Mouse (Mus musculus) lung, adult 10 weeks (tissue): ENCODE data around the gene 9130409I23Rik. TPM values are rescaled to one million over a fixed set of nuclear protein-coding genes. Genes with fewer than 3 reads are reported as not detected.

Experiments
- polyA plus RNA-seq: library from polyadenylated mRNA; stranded (reverse); fragments of 350-450 nt; fragmentation: Illumina TruSeq; extraction: RNeasy Lipid Tissue Mini Kit (QIAGEN cat#74804); gene quantifications from one replicate; pipeline ENCODE4 v1.2.3, GENCODE M21; 2014; ENCODE audit warnings: low read depth, low replicate concordance; ENCODE audit not compliant: insufficient read depth

9130409I23Rik gene
- polyA plus RNA-seq, result not detected

GRCm38 (mm10) chr1:181050937-181051336 is at the start of gene 9130409I23Rik:
9130409I23Rik (plus strand) TSS chr1:181051237.

GRCm38 (mm10) chr1:181020756-181021487 is 30.1 kb upstream of the 9130409I23Rik start, which contains the start of gene Ephx1:
Ephx1 (minus strand) TSS chr1:181020904.

Other genes starting within 250 kb of the 9130409I23Rik start
- 964 TPM for gene H3f3a, start 237.3 kb upstream of the 9130409I23Rik start, polyA plus RNA-seq
- gene Sde2, start 200.1 kb upstream of the 9130409I23Rik start, polyA plus RNA-seq, result 8.4 TPM
- not detected for gene Lefty2, start 158.1 kb upstream of the 9130409I23Rik start, polyA plus RNA-seq
- gene Pycr2, start 146.9 kb upstream of the 9130409I23Rik start, polyA plus RNA-seq, result 38.1 TPM
- 4.6 TPM for gene Lefty1, start 116.2 kb upstream of the 9130409I23Rik start, polyA plus RNA-seq
- 24.2 TPM for gene Tmem63a, start 108.9 kb upstream of the 9130409I23Rik start, polyA plus RNA-seq
- 142 TPM for gene Ephx1, start 30.3 kb upstream of the 9130409I23Rik start, polyA plus RNA-seq
- gene Nvl, start 93.0 kb downstream of the 9130409I23Rik start, polyA plus RNA-seq, result 5.4 TPM
- 52.9 TPM for gene Cnih4, start 93.5 kb downstream of the 9130409I23Rik start, polyA plus RNA-seq
- gene Wdr26, start 160.8 kb downstream of the 9130409I23Rik start, polyA plus RNA-seq, result 24.2 TPM